Mouse (Mus musculus) testis, adult 2 months (tissue): ENCODE results near the gene Morc3. TPM values are rescaled to one million over a fixed set of nuclear protein-coding genes. Genes with fewer than 3 reads are reported as not detected.

Experiments used
- H3K27ac ChIP-seq: fragments of 200-500 bp; 2 replicates; pipeline ENCODE4 v1.5.1; 2012; ENCODE audit warnings: low read depth, low read length; ENCODE audit not compliant: control insufficient read depth, insufficient read depth
- H3K27me3 ChIP-seq: fragments of 200-500 bp; 2 replicates; pipeline ENCODE4 v1.6.1; 2012; ENCODE audit warnings: mild to moderate bottlenecking, low read length, moderate library complexity; ENCODE audit not compliant: control insufficient read depth, insufficient read depth
- H3K36me3 ChIP-seq: fragments of 200-500 bp; 2 replicates; pipeline ENCODE4 v1.6.1; 2012; ENCODE audit warnings: mild to moderate bottlenecking, low read length; ENCODE audit not compliant: control insufficient read depth, insufficient read depth
- H3K4me1 ChIP-seq: fragments of 200-500 bp; 2 replicates; pipeline ENCODE4 v1.6.1; 2012; ENCODE audit warnings: low read length; ENCODE audit not compliant: control insufficient read depth, insufficient read depth
- H3K4me3 ChIP-seq: fragments of 200-500 bp; 2 replicates; pipeline ENCODE4 v1.5.1; 2012; ENCODE audit warnings: low read depth, mild to moderate bottlenecking, low read length, moderate library complexity, mixed read lengths; ENCODE audit not compliant: control insufficient read depth
- CTCF ChIP-seq: fragments of 200-500 bp; IDR thresholded peaks from 2 replicates; pipeline ENCODE4 v1.5.1; 2012; ENCODE audit warnings: low read depth, mild to moderate bottlenecking, inconsistent platforms, low read length, moderate library complexity; ENCODE audit not compliant: control insufficient read depth, insufficient read depth, insufficient replicate concordance
- POLR2A ChIP-seq: fragments of 200-500 bp; IDR thresholded peaks from 2 replicates; pipeline ENCODE4 v1.6.1; 2012; ENCODE audit warnings: low read depth, mild to moderate bottlenecking, inconsistent platforms, low read length, moderate library complexity; ENCODE audit not compliant: control insufficient read depth
- polyA plus RNA-seq: library from polyadenylated mRNA; depleted of rRNA; stranded (reverse); fragments of >200 nt; gene quantifications from 2 replicates; pipeline ENCODE4 v1.2.3, GENCODE M21; 2012

Morc3 gene
- polyA plus RNA-seq, 1 experiment: 11.6 TPM

- no peaks in the 10 kb centered on the region for H3K36me3 ChIP-seq
- H3K27me3 ChIP-seq: no peaks in the 10 kb centered on the region
- H3K4me1 ChIP-seq: peaks cover 9% of the 10 kb centered on the region
- no peak overlapping the region for H3K27ac ChIP-seq
- H3K4me3 ChIP-seq: no peak overlapping the region
- TF ChIP-seq POLR2A (no peak), CTCF (no peak)
Measured at GRCm38 (mm10) chr16:93829526-93829925, 2.4 kb upstream of the Morc3 start.

GRCm38 (mm10) chr16:93830071-93830470 lies 1.9 kb upstream of the Morc3 start:
- H3K4me1 ChIP-seq: peaks cover 9% of the 10 kb centered on the region
- H3K4me3 ChIP-seq: no peak overlapping the region
- H3K36me3 ChIP-seq: no peaks in the 10 kb centered on the region
- H3K27ac ChIP-seq: no peak overlapping the region
- H3K27me3 ChIP-seq: no peaks in the 10 kb centered on the region
- no peak for TF ChIP-seq CTCF
- no peak for TF ChIP-seq POLR2A

- no peak overlapping the region for H3K27ac ChIP-seq
- H3K4me3 ChIP-seq: no peak overlapping the region; the same call in 1 of the 2 replicates
- H3K36me3 ChIP-seq: no peaks in the 10 kb centered on the region
- peaks cover 9% of the 10 kb centered on the region for H3K4me1 ChIP-seq
- TF ChIP-seq POLR2A: no peak
- no peak for TF ChIP-seq CTCF
- no peaks in the 10 kb centered on the region for H3K27me3 ChIP-seq
Measured at GRCm38 (mm10) chr16:93830916-93831315, 1.0 kb upstream of the Morc3 start.

- H3K4me3 ChIP-seq: peak overlapping the region; percentile 96
- no peaks in the 10 kb centered on the region for H3K27me3 ChIP-seq
- no peaks in the 10 kb centered on the region for H3K36me3 ChIP-seq
- peaks cover 9% of the 10 kb centered on the region for H3K4me1 ChIP-seq
- peak overlapping the region; percentile 98 for H3K27ac ChIP-seq
- TF ChIP-seq CTCF (no peak), POLR2A (no peak)
Measured at GRCm38 (mm10) chr16:93832451-93833276, 743 bp downstream of the Morc3 start.

GRCm38 (mm10) chr16:93833551-93833950 lies 1.6 kb downstream of the Morc3 start:
- no peak overlapping the region for H3K27ac ChIP-seq
- H3K4me1 ChIP-seq: peaks cover 9% of the 10 kb centered on the region
- H3K4me3 ChIP-seq: peak overlapping the region; percentile 96
- TF ChIP-seq CTCF (no peak), POLR2A (no peak)
- no peaks in the 10 kb centered on the region for H3K36me3 ChIP-seq
- no peaks in the 10 kb centered on the region for H3K27me3 ChIP-seq

GRCm38 (mm10) chr16:93834076-93834475 lies 2.2 kb downstream of the Morc3 start:
- Histone ChIP-seq H3K4me3 (no peak overlapping the region), H3K36me3 (no peaks in the 10 kb centered on the region), H3K27ac (no peak overlapping the region), H3K27me3 (no peaks in the 10 kb centered on the region), H3K4me1 (peaks cover 9% of the 10 kb centered on the region)
- TF ChIP-seq POLR2A: no peak
- no peak for TF ChIP-seq CTCF

GRCm38 (mm10) chr16:93839049-93839448 lies 7.1 kb downstream of the Morc3 start:
- Histone ChIP-seq H3K36me3 (no peaks in the 10 kb centered on the region), H3K4me1 (no peaks in the 10 kb centered on the region), H3K27ac (no peak overlapping the region), H3K4me3 (no peak overlapping the region), H3K27me3 (no peaks in the 10 kb centered on the region)
- TF ChIP-seq POLR2A (no peak), CTCF (no peak)

- no peaks in the 10 kb centered on the region for H3K27me3 ChIP-seq
Measured at GRCm38 (mm10) chr16:93850527-93850926, 18.6 kb downstream of the Morc3 start.

More at GRCm38 (mm10) chr16:93850527-93850926, 18.6 kb downstream of the Morc3 start:
- Histone ChIP-seq H3K4me1 (no peaks in the 10 kb centered on the region), H3K36me3 (peaks cover 5% of the 10 kb centered on the region), H3K4me3 (no peak overlapping the region), H3K27ac (no peak overlapping the region)
- TF ChIP-seq CTCF (no peak), POLR2A (no peak)
